24 mouse cellular contexts compared by ENCODE assay signal in genomic region chr6:85813339-85813738, GRCm38 (mm10). TPM values are rescaled to one million over a fixed set of nuclear protein-coding genes. Genes with fewer than 3 reads are reported as not detected.
"Had no signal": no experiment of that assay in that cellular context is flagged by ENCODE, and none has a peak within 500 bp of the region (broad histone marks: within the 10 kb centered on the region; RNA-seq: fewer than 3 reads in every experiment).

No protein-coding gene starts in this region.

- H3K36me3 ChIP-seq: intestine, embryonic 15.5 days; limb, embryonic 10.5 days; limb, embryonic 13.5 days; liver, embryonic 12.5 days; liver, embryonic 15.5 days; midbrain, embryonic 12.5 days; midbrain, embryonic 15.5 days; neural tube, embryonic 12.5 days; neural tube, embryonic 15.5 days; stomach, embryonic 15.5 days had no signal

- H3K9ac ChIP-seq: intestine, embryonic 15.5 days; limb, embryonic 13.5 days; liver, embryonic 12.5 days; liver, embryonic 15.5 days; midbrain, embryonic 12.5 days; midbrain, embryonic 15.5 days; neural tube, embryonic 12.5 days; neural tube, embryonic 15.5 days; stomach, embryonic 15.5 days had no signal

- DNase-seq: kidney, adult 18-20 months; kidney, postnatal 4 days; liver; lung, adult 2 months; lung, postnatal 14 days; lung, postnatal 4 days; right cerebral cortex, adult 18-20 months; right cerebral cortex, postnatal 14 days; right cerebral cortex, postnatal 4 days; spleen, adult 18-20 months; thymus, postnatal 25 days had no signal

- H3K4me3 ChIP-seq: intestine, embryonic 15.5 days; limb, embryonic 10.5 days; limb, embryonic 13.5 days; liver, embryonic 12.5 days; liver, embryonic 15.5 days; midbrain, embryonic 12.5 days; midbrain, embryonic 15.5 days; neural tube, embryonic 12.5 days; neural tube, embryonic 15.5 days; stomach, embryonic 15.5 days had no signal

- H3K9me3 ChIP-seq: intestine, embryonic 15.5 days; limb, embryonic 10.5 days; limb, embryonic 13.5 days; liver, embryonic 12.5 days; liver, embryonic 15.5 days; midbrain, embryonic 12.5 days; midbrain, embryonic 15.5 days; neural tube, embryonic 12.5 days; neural tube, embryonic 15.5 days; stomach, embryonic 15.5 days had no signal

- H3K4me1 ChIP-seq: intestine, embryonic 15.5 days; limb, embryonic 10.5 days; limb, embryonic 13.5 days; liver, embryonic 12.5 days; liver, embryonic 15.5 days; midbrain, embryonic 12.5 days; midbrain, embryonic 15.5 days; neural tube, embryonic 12.5 days; neural tube, embryonic 15.5 days; stomach, embryonic 15.5 days had no signal

- H3K27ac ChIP-seq: intestine, embryonic 15.5 days; limb, embryonic 10.5 days; limb, embryonic 13.5 days; liver, embryonic 12.5 days; liver, embryonic 15.5 days; midbrain, embryonic 12.5 days; midbrain, embryonic 15.5 days; neural tube, embryonic 12.5 days; neural tube, embryonic 15.5 days; stomach, embryonic 15.5 days had no signal

- ATAC-seq: intestine, embryonic 15.5 days; liver, embryonic 12.5 days; midbrain, embryonic 15.5 days had no signal

- H3K27me3 ChIP-seq: intestine, embryonic 15.5 days; limb, embryonic 13.5 days; liver, embryonic 12.5 days; liver, embryonic 15.5 days; midbrain, embryonic 12.5 days; midbrain, embryonic 15.5 days; neural tube, embryonic 12.5 days; neural tube, embryonic 15.5 days; stomach, embryonic 15.5 days had no signal

- H3K4me2 ChIP-seq: intestine, embryonic 15.5 days; limb, embryonic 13.5 days; liver, embryonic 12.5 days; liver, embryonic 15.5 days; midbrain, embryonic 12.5 days; midbrain, embryonic 15.5 days; neural tube, embryonic 12.5 days; neural tube, embryonic 15.5 days; stomach, embryonic 15.5 days had no signal

RNA-seq across cellular contexts. Expression of gene Nat8f6, which starts 7.4 kb away (rescaled TPM):
- total RNA-seq: megakaryocyte, adult 5-6 weeks had no signal
- polyA plus RNA-seq: intestine, embryonic 15.5 days; limb, embryonic 10.5 days; limb, embryonic 13.5 days; liver, embryonic 12.5 days; liver, embryonic 15.5 days; lung, embryonic 16.5 days; midbrain, embryonic 12.5 days; midbrain, embryonic 15.5 days; neural tube, embryonic 12.5 days; neural tube, embryonic 15.5 days; stomach, embryonic 15.5 days; thymus, postnatal 0 days had no signal

RNA-seq across cellular contexts. Expression of gene Nat8f5, which starts 7.4 kb away (rescaled TPM):
- total RNA-seq: megakaryocyte, adult 5-6 weeks had no signal
- polyA plus RNA-seq: limb, embryonic 10.5 days; limb, embryonic 13.5 days; liver, embryonic 12.5 days; liver, embryonic 15.5 days; lung, adult 2 months; lung, embryonic 16.5 days; midbrain, embryonic 12.5 days; neural tube, embryonic 12.5 days; stomach, embryonic 15.5 days; thymus, postnatal 0 days had no signal

RNA-seq across cellular contexts. Expression of gene Nat8, which starts 18.5 kb away (rescaled TPM):
- total RNA-seq: megakaryocyte, adult 5-6 weeks had no signal
- polyA plus RNA-seq: limb, embryonic 10.5 days; limb, embryonic 13.5 days; liver, embryonic 12.5 days; lung, embryonic 16.5 days; midbrain, embryonic 12.5 days; midbrain, embryonic 15.5 days; neural tube, embryonic 12.5 days; neural tube, embryonic 15.5 days; thymus, postnatal 0 days had no signal

RNA-seq across cellular contexts. Expression of gene Nat8f3, which starts 47.8 kb away (rescaled TPM):
- total RNA-seq: megakaryocyte, adult 5-6 weeks had no signal
- polyA plus RNA-seq: intestine, embryonic 15.5 days; liver, embryonic 12.5 days; liver, embryonic 15.5 days; lung, embryonic 16.5 days; neural tube, embryonic 12.5 days; thymus, postnatal 0 days had no signal

RNA-seq across cellular contexts. Expression of gene Nat8f2, which starts 55.6 kb away (rescaled TPM):
- total RNA-seq: megakaryocyte, adult 5-6 weeks had no signal
- polyA plus RNA-seq: limb, embryonic 10.5 days; limb, embryonic 13.5 days; liver, embryonic 15.5 days; lung, embryonic 16.5 days; midbrain, embryonic 12.5 days; midbrain, embryonic 15.5 days; neural tube, embryonic 12.5 days; neural tube, embryonic 15.5 days had no signal
